8 mouse cellular contexts compared by ENCODE assay signal in genomic region chr5:34525663-34526476, GRCm38 (mm10). TPM values are rescaled to one million over a fixed set of nuclear protein-coding genes. Genes with fewer than 3 reads are reported as not detected.
DNase-seq lines count a peak whose midpoint lies in the region; ATAC-seq and TF ChIP-seq lines count a peak whose summit lies in the region.

Gene Sh3bp2 (plus strand): TSS chr5:34525838.

- DNase-seq in gastrocnemius, postnatal 10 days = peak; percentile 96
- DNase-seq in induced T-regulatory cell, adult 2 months (ENCODE audit: low read depth) = peak; percentile 97
- DNase-seq in left cerebral cortex, adult 8-10 months (ENCODE audit: low spot score in 2 of 2) = peak; percentile 70
- peak; percentile 70 to 82 for DNase-seq in right cerebral cortex, adult 2 months (ENCODE audit: low spot score in 2 of 2)
- DNase-seq in urinary bladder, postnatal 10 days (ENCODE audit: low spot score) = peak; percentile 85

- no peak for TF ChIP-seq CTCF in cortical plate, adult 2 months (IDR thresholded peaks at IDR 0.05; ENCODE audit: extremely low read depth, insufficient read depth, low read length)

- no peak within 1 kb of the TSS for H3K27ac ChIP-seq in cortical plate, adult 2 months (ENCODE audit: insufficient read depth, low read length)

- ATAC-seq in activated CD4-positive, CD25-positive, alpha-beta regulatory T cell, adult 4 months = peak; percentile 88

- H3K4me1 ChIP-seq in cortical plate, adult 2 months (ENCODE audit: control insufficient read depth, insufficient read depth, low read length) = no peaks in the 10 kb centered on the region
- peaks cover 77% of the 10 kb centered on the region for H3K4me1 ChIP-seq in megakaryocyte, embryonic 14.5 days

- H3K36me3 ChIP-seq in megakaryocyte, embryonic 14.5 days (replicated peaks; ENCODE audit: low read length) = peaks cover 26% of the 10 kb centered on the region

- peak within 1 kb of the TSS; percentile 39 for H3K4me3 ChIP-seq in cortical plate, adult 2 months (ENCODE audit: insufficient read depth, low read length)
- H3K4me3 ChIP-seq in megakaryocyte, embryonic 14.5 days (replicated peaks) = peak within 1 kb of the TSS; percentile 97

- H3K9me3 ChIP-seq in megakaryocyte, embryonic 14.5 days = no peaks in the 10 kb centered on the region

- peak; percentile 37; the same call in 1 of the 2 replicates for TF ChIP-seq POLR2A in cortical plate, adult 2 months (IDR thresholded peaks at IDR 0.05; ENCODE audit: extremely low read depth, insufficient read depth, low read length)

- no peaks in the 10 kb centered on the region for H3K27me3 ChIP-seq in megakaryocyte, embryonic 14.5 days (replicated peaks)

RNA-seq across cellular contexts. Expression of gene Sh3bp2, which starts in this region (rescaled TPM):
- polyA plus RNA-seq in activated CD4-positive, CD25-positive, alpha-beta regulatory T cell, adult 4 months (2017; shearing (Covaris generic)) = 1 to 10 TPM; 4.0 to 9.6 TPM
- 3.5 TPM in 2 replicates for polyA plus RNA-seq in cortical plate, adult 2 months (2012; rRNA removed)
- 1 to 10 TPM; 3.3 to 6.2 TPM for total RNA-seq in gastrocnemius, postnatal 10 days (2021)
- total RNA-seq in left cerebral cortex, adult 8-10 months (2022) = 1 to 10 TPM; 2.6 to 8.7 (median 4.6) TPM
- 8.6 and 17.1 TPM in 2 replicates for polyA plus RNA-seq in megakaryocyte, embryonic 14.5 days (2012; ENCODE audit: insufficient read depth, low replicate concordance)
